Mouse (Mus musculus): Measurements from ENCODE around the gene Olfr1152.

The Olfr1152 gene

DNA sequence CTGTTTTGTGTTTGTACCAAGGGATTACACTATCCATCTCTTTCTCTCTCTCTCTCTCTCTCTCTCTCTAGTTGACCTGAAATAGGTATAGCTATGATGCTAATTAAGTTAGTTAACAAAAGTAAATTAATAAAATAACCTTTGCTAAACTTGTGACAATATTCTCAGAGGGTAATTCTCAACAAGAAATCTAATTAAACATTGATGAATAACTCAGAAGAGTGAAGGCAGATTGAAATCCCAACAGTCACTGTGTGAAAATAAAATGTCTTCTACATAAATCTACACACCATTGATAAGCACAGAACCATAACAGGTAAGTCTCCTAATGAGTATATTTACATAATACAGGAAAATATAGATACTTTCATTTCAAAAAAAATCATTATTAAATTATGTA lies at the start of gene Olfr1152:
TSS of gene Olfr1152 (plus strand) at position 301 of the 400 bp plus-strand sequence.
- DNase-seq (ENCODE audit: low spot score in 2 of 2) = no peak

DNA sequence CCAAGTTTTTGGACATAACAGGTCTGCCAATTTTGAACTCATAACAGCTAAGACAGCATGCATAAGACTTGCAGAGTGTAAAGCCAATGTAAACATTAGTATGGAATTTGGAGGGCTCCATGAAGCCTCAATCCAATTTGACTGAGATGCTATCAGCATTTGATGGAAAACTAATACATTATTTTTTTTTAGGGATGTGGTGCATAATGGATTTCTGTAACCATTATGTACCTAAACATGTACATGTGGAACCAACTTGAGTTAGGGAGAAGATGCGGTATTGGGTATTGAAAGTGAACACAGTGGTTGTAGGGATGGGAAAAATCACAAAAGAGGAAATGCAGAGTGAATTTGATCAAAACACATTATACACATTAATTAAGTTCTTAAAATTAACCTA lies 36.1 kb upstream of the Olfr1152 start, which contains the start of gene Olfr1148:
TSS of gene Olfr1148 (plus strand) at position 301 of the 400 bp plus-strand sequence.
- DNase-seq (ENCODE audit: low spot score in 2 of 2) = no peak

DNA sequence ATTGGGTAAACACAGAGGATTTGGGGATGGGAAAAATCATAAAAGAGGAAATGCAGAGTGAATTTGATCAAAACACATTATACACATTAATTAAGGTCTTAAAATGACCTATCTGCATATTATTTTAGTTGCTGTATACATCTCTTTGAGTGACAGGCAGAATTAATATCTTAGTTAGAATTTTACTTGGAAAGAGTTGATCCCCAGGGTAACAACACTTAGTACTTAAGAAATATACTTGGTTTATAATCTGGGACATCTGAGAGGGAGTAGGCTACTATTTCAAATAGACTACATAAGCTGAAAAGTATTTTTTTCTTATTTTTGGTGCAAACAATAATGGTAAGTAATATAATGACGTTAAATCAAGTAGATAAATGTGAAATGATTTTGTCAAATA lies 22.6 kb upstream of the Olfr1152 start, which contains the start of gene Olfr1150-ps1:
TSS of gene Olfr1150-ps1 (plus strand) at position 301 of the 400 bp plus-strand sequence.
- no peak for DNase-seq (ENCODE audit: low spot score in 2 of 2)

DNA sequence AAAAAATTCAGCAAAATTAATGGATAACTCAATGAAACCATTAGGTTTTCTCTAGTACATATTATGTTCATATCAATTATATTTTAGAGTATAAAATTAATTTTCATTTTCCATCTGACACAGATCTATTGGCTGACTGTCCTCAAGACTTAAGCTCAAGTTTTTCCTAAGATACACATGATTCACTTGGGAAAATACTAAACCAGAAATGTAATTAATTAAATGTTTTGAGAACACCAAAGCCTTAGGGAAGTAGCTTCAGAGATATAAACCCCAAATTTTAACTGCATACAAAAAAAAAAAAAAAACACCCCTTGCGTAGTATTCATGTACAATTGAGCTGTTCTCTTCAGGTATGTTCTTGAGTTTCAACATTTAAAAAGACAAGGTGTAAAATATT lies 10.7 kb upstream of the Olfr1152 start, which contains the start of gene Olfr1151:
TSS of gene Olfr1151 (plus strand) at position 301 of the 400 bp plus-strand sequence.
- no peak for DNase-seq (ENCODE audit: low spot score in 2 of 2)

DNA sequence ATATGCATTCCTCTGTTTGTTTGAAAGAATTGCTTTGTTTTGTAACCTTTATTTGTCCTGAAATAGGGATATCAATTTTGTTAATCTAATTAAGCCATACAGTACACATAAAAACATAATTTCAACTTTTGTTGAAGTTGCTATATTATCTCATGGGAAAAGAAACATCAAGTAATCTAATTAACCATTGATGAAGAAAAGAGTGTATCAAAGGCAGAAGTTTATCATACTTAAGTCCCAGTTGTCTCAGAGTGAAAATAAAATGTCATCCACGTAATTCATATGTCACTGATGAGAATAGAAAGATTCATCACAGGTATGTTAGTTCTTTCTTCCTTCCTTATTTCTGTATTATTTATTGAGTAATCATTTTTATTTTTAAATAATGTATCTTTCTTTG lies 28.4 kb downstream of the Olfr1152 start, which contains the start of gene Olfr1153:
TSS of gene Olfr1153 (plus strand) at position 301 of the 400 bp plus-strand sequence.
- DNase-seq (ENCODE audit: low spot score in 2 of 2) = no peak

DNA sequence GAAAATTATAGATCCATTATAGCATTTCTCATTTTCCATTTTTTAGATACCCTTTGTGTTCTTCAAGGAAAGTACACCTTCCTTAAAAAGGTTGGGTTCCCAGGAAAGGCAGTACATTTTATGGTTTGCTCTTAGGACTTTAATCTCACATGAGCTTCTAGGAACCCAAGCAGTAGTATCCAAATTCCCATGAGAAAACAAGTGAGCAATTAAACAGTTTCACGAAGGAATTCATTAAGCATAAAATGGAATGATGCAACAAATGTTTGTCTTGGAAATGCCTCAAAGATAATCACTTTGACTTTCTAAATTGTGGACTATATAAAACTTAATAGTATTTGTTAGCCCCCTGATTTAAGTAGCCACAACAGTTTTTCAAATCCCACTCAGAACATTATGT lies 38.8 kb downstream of the Olfr1152 start, which contains the start of gene Olfr1154:
TSS of gene Olfr1154 (minus strand) at position 101 of the 400 bp plus-strand sequence.
- DNase-seq (ENCODE audit: low spot score in 2 of 2) = no peak

Data from urinary bladder, postnatal 36 days (tissue).